Mouse (Mus musculus): ENCODE results near the gene Lsamp. TPM values are rescaled to one million over a fixed set of nuclear protein-coding genes. Genes with fewer than 3 reads are reported as not detected.

Gene Lsamp
- polyA plus RNA-seq, 1 experiment, result not detected

DNA sequence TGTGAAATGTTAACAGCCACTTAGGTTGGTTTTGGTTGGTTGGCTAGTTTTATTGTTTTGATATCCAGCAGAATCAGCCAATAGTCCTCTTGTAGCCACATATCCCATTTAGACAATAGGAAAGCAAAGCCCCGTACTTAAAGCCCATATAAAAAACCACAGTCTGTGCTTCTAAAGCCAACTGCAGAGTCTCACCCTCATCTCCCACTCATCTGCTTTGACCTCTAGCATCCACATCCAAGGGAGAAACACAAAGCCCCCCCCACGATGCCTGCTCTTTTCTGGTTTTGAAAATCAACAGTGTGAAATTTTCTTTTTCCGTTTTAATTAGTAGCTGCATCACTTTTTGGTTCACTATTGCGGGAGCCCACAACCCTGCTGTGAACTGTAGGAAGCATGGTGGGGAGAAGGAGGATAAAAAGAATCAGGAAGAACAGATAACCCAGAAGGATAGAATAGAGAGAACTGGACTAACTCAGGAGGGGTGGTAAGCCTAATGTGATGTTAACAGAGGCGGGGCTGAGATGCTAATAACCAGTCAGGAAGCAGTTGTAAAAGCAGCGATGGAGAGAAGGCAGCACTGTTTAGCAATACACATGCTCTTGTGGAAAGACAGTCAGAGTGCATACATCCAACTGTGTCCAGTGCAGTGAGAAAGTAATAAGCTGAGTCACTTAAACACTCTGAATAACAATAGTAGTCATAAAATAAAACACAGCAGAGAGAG, 2165.2 kb downstream of the Lsamp start:
- H3K4me3 ChIP-seq (replicated peaks), result no peak overlapping the region
- H3K4me1 ChIP-seq, result no peaks in the 10 kb centered on the region; the same call in 1 of the 2 replicates
- no peaks in the 10 kb centered on the region for H3K9me3 ChIP-seq
- no peaks in the 10 kb centered on the region for H3K27me3 ChIP-seq (replicated peaks)
- no peaks in the 10 kb centered on the region for H3K36me3 ChIP-seq (replicated peaks; ENCODE audit: low read length)
- TF ChIP-seq GATA1 (IDR thresholded peaks at IDR 0.05; ENCODE audit: borderline replicate concordance, low read length) (no peak), FLI1 (IDR thresholded peaks at IDR 0.05; ENCODE audit: low read length) (no peak)

- H3K4me3 ChIP-seq (replicated peaks), result peak overlapping the region; percentile 28
- no peak for TF ChIP-seq GATA1 (IDR thresholded peaks at IDR 0.05; ENCODE audit: borderline replicate concordance, low read length)
- no peak for TF ChIP-seq FLI1 (IDR thresholded peaks at IDR 0.05; ENCODE audit: low read length)
- no peaks in the 10 kb centered on the region for H3K9me3 ChIP-seq
- H3K4me1 ChIP-seq, result no peaks in the 10 kb centered on the region; the same call in 1 of the 2 replicates
- H3K27me3 ChIP-seq (replicated peaks), result no peaks in the 10 kb centered on the region
- H3K36me3 ChIP-seq (replicated peaks; ENCODE audit: low read length), result no peaks in the 10 kb centered on the region
Observed at GRCm38 (mm10) chr16:42152640-42153039, 2168.5 kb downstream of the Lsamp start.

- H3K36me3 ChIP-seq (replicated peaks; ENCODE audit: low read length), result no peaks in the 10 kb centered on the region
- no peaks in the 10 kb centered on the region for H3K27me3 ChIP-seq (replicated peaks)
- H3K4me3 ChIP-seq (replicated peaks), result no peak overlapping the region
- H3K9me3 ChIP-seq, result no peaks in the 10 kb centered on the region
- TF ChIP-seq FLI1 (IDR thresholded peaks at IDR 0.05; ENCODE audit: low read length) (no peak), GATA1 (IDR thresholded peaks at IDR 0.05; ENCODE audit: borderline replicate concordance, low read length) (no peak)
- H3K4me1 ChIP-seq, result peaks cover 4% of the 10 kb centered on the region; the same call in 1 of the 2 replicates
Observed at GRCm38 (mm10) chr16:42157816-42158215, 2173.7 kb downstream of the Lsamp start.

GRCm38 (mm10) chr16:42164941-42165340, 2180.8 kb downstream of the Lsamp start:
- Histone ChIP-seq H3K36me3 (replicated peaks; ENCODE audit: low read length) (no peaks in the 10 kb centered on the region), H3K4me1 (peaks cover 4% of the 10 kb centered on the region; the same call in 1 of the 2 replicates), H3K4me3 (replicated peaks) (no peak overlapping the region), H3K9me3 (no peaks in the 10 kb centered on the region), H3K27me3 (replicated peaks) (no peaks in the 10 kb centered on the region)
- TF ChIP-seq FLI1 (IDR thresholded peaks at IDR 0.05; ENCODE audit: low read length) (no peak), GATA1 (IDR thresholded peaks at IDR 0.05; ENCODE audit: borderline replicate concordance, low read length) (no peak)

GRCm38 (mm10) chr16:42168292-42168691, 2184.1 kb downstream of the Lsamp start:
- TF ChIP-seq GATA1 (IDR thresholded peaks at IDR 0.05; ENCODE audit: borderline replicate concordance, low read length), result no peak
- TF ChIP-seq FLI1 (IDR thresholded peaks at IDR 0.05; ENCODE audit: low read length), result no peak
- H3K4me1 ChIP-seq, result no peaks in the 10 kb centered on the region
- no peaks in the 10 kb centered on the region for H3K36me3 ChIP-seq (replicated peaks; ENCODE audit: low read length)
- H3K4me3 ChIP-seq (replicated peaks), result no peak overlapping the region
- no peaks in the 10 kb centered on the region for H3K27me3 ChIP-seq (replicated peaks)
- H3K9me3 ChIP-seq, result peaks cover 2% of the 10 kb centered on the region; the same call in 1 of the 2 replicates

- Histone ChIP-seq H3K27me3 (replicated peaks) (no peaks in the 10 kb centered on the region), H3K4me1 (no peaks in the 10 kb centered on the region), H3K36me3 (replicated peaks; ENCODE audit: low read length) (no peaks in the 10 kb centered on the region), H3K4me3 (replicated peaks) (no peak overlapping the region), H3K9me3 (peaks cover 2% of the 10 kb centered on the region; the same call in 1 of the 2 replicates)
- TF ChIP-seq FLI1 (IDR thresholded peaks at IDR 0.05; ENCODE audit: low read length), result no peak
- TF ChIP-seq GATA1 (IDR thresholded peaks at IDR 0.05; ENCODE audit: borderline replicate concordance, low read length), result no peak
Observed at GRCm38 (mm10) chr16:42169447-42170140, 2185.4 kb downstream of the Lsamp start.

DNA sequence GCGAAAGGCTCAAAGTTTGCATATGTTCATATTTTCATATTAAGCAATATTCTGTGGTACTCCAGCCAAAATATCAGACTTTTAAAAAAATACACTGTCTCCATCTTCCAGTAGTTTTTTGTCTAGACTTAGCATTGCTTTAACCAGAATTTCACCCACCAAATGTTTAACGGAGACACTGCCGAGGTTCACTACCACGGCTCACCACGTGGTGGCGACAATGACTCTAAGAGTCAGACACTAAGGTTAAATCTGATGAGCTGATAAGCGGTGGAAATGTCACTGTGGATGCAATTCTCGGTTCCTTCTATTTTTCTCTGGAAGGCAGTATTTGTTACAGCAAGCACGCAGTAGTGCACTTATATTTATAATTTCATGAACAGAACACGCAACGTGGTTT, 2188.3 kb downstream of the Lsamp start:
- Histone ChIP-seq H3K4me1 (no peaks in the 10 kb centered on the region), H3K4me3 (replicated peaks) (no peak overlapping the region), H3K36me3 (replicated peaks; ENCODE audit: low read length) (no peaks in the 10 kb centered on the region), H3K9me3 (peaks cover 5% of the 10 kb centered on the region; the same call in 1 of the 2 replicates), H3K27me3 (replicated peaks) (no peaks in the 10 kb centered on the region)
- TF ChIP-seq GATA1 (IDR thresholded peaks at IDR 0.05; ENCODE audit: borderline replicate concordance, low read length) (no peak), FLI1 (IDR thresholded peaks at IDR 0.05; ENCODE audit: low read length) (no peak)

DNA sequence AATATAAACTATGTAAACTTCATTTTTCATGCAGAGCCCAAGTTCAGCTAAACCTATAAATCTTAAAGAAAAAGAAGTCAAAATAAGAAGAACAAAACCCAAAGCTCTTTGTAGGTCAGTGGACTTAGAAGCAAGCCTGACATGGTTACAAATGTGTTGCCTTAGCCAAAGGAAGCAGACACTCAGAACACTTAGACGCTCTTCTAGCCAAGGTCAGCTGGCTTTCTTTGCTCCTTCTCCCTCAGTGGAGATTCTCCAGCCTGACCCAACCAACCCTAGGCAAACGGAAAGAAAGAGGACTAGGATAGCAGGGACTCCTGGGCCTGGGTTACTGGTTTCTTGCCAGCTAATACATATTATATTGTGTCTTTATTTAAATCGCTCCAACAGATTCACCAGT, 2194.7 kb downstream of the Lsamp start:
- Histone ChIP-seq H3K9me3 (0 out of 2 replicates have a peak, but pooled peaks cover 3% of the 10 kb centered on the region), H3K36me3 (replicated peaks; ENCODE audit: low read length) (no peaks in the 10 kb centered on the region), H3K4me1 (no peaks in the 10 kb centered on the region), H3K27me3 (replicated peaks) (no peaks in the 10 kb centered on the region), H3K4me3 (replicated peaks) (no peak overlapping the region)
- TF ChIP-seq GATA1 (IDR thresholded peaks at IDR 0.05; ENCODE audit: borderline replicate concordance, low read length) (no peak), FLI1 (IDR thresholded peaks at IDR 0.05; ENCODE audit: low read length) (no peak)

DNA sequence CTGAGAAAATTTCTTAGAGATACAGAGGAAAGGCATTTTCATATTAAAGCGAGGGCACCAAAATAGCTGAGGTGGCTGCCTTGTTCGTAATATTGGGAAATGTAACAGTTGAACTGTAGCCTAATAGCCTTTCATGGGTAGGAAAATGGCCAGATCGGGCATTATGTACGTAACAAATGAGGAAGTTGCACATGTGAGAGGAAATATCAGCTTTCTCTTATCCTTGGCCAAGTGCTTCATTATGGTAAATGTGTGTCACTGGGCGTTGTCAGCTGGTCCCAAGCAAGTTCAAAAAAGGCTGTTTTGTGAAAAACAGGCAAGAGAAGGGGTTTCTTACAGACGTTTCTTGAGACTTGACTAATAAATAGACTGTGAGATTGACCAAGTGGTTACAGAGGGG, 2195.9 kb downstream of the Lsamp start:
- Histone ChIP-seq H3K36me3 (replicated peaks; ENCODE audit: low read length) (no peaks in the 10 kb centered on the region), H3K27me3 (replicated peaks) (no peaks in the 10 kb centered on the region), H3K4me3 (replicated peaks) (no peak overlapping the region), H3K4me1 (no peaks in the 10 kb centered on the region), H3K9me3 (no peaks in the 10 kb centered on the region)
- TF ChIP-seq FLI1 (IDR thresholded peaks at IDR 0.05; ENCODE audit: low read length) (no peak), GATA1 (IDR thresholded peaks at IDR 0.05; ENCODE audit: borderline replicate concordance, low read length) (no peak)

DNA sequence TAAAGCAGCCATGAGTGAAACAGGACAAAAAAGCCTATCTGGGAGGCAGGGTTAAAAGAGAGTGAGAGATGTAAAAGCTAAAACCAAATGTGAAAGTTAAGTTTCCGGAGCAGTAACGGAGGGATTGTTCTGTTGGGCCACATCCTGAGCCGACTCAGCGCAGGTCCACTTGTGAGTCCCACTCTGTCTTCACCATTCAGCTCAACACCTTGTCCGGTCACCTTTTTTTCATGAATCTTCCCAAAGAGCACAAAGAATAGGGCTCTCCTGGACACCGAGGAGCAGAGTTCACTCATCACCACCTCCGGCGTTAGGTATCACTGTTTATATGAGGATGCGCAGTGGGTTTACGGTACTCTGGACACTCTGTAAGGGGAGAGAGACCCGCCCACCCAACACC, 2196.3 kb downstream of the Lsamp start:
- Histone ChIP-seq H3K4me1 (no peaks in the 10 kb centered on the region), H3K4me3 (replicated peaks) (no peak overlapping the region), H3K36me3 (replicated peaks; ENCODE audit: low read length) (no peaks in the 10 kb centered on the region), H3K27me3 (replicated peaks) (no peaks in the 10 kb centered on the region), H3K9me3 (no peaks in the 10 kb centered on the region)
- TF ChIP-seq FLI1 (IDR thresholded peaks at IDR 0.05; ENCODE audit: low read length), result no peak
- TF ChIP-seq GATA1 (IDR thresholded peaks at IDR 0.05; ENCODE audit: borderline replicate concordance, low read length), result no peak
